Comparison of ENCODE assay signal across 8 mouse cellular contexts in the genomic region with DNA sequence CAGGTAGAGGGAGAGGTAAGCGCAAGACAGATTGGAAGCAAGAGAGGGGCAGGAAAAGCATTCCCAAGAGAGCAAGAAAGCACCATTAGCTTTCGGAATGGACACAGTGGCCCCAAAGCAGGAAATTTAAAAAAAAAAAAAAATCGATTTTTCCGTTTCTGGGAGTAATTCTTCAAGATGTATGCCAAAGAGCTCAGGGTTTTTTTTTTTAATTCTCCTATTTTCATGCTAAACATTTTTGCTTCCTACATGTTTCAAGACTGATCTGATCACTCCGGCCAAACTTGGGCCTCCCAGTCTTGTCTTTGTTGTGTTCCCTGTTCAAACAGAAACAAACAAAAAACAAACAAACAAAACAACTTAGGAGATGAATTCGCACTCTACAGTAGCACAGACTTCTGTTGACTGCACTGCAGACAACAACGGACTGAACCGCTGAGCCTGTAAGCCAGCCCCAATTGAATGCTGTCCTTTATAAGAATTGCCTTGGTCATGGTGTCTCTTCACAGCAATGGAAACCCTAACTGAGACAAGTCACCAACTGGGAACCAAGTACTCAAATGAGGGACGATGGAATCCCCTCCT. TPM values are rescaled to one million over a fixed set of nuclear protein-coding genes. Genes with fewer than 3 reads are reported as not detected.
DNase-seq lines count a peak whose midpoint lies in the region; ATAC-seq and TF ChIP-seq lines count a peak whose summit lies in the region.

No protein-coding gene starts in this region.

- no peaks in the 10 kb centered on the region for H3K27me3 ChIP-seq in embryonic facial prominence, embryonic 11.5 days (ENCODE audit: control insufficient read depth, insufficient read depth, low read length)
- no peaks in the 10 kb centered on the region for H3K27me3 ChIP-seq in intestine, embryonic 14.5 days (replicated peaks; ENCODE audit: control insufficient read depth, insufficient read depth, low read length)
- no peaks in the 10 kb centered on the region for H3K27me3 ChIP-seq in neural tube, embryonic 12.5 days (replicated peaks)

- ATAC-seq in embryonic facial prominence, embryonic 11.5 days (replicated peaks; ENCODE audit: insufficient number of reproducible peaks, low FRiP score, low TSS enrichment, low read depth) = no peak
- ATAC-seq in intestine, embryonic 14.5 days (replicated peaks; ENCODE audit: low FRiP score, low TSS enrichment, low read depth) = no peak
- ATAC-seq in neural tube, embryonic 12.5 days (ENCODE audit: low FRiP score, low read depth) = no peak
- ATAC-seq in inflammation-experienced regulatory T-cells, adult 6 months = no peak

- H3K9me3 ChIP-seq in embryonic facial prominence, embryonic 11.5 days (replicated peaks; ENCODE audit: control insufficient read depth, low read length) = no peaks in the 10 kb centered on the region
- H3K9me3 ChIP-seq in intestine, embryonic 14.5 days (ENCODE audit: control insufficient read depth, low read length) = no peaks in the 10 kb centered on the region
- H3K9me3 ChIP-seq in neural tube, embryonic 12.5 days = no peaks in the 10 kb centered on the region

- 35% methylated on average over 9 of the region's 9 CpGs for WGBS in lung, adult 2 months
- WGBS in embryonic facial prominence, embryonic 11.5 days = 42% methylated on average over 9 of the region's 9 CpGs
- 44% methylated on average over 9 of the region's 9 CpGs for WGBS in intestine, embryonic 14.5 days
- 45% methylated on average over 9 of the region's 9 CpGs for WGBS in neural tube, embryonic 12.5 days

- H3K4me3 ChIP-seq in lung, adult 2 months (replicated peaks; ENCODE audit: extremely low read depth, low read depth, low read length) = peak overlapping the region; percentile 70
- peak overlapping the region; percentile 76 for H3K4me3 ChIP-seq in embryonic facial prominence, embryonic 11.5 days (ENCODE audit: low read depth, low read length)
- peak overlapping the region; percentile 63 for H3K4me3 ChIP-seq in intestine, embryonic 14.5 days (ENCODE audit: low read depth, low read length)
- peak overlapping the region; percentile 80 for H3K4me3 ChIP-seq in neural tube, embryonic 12.5 days

- peak overlapping the region; percentile 73 for H3K9ac ChIP-seq in embryonic facial prominence, embryonic 11.5 days (replicated peaks; ENCODE audit: low read length)
- peak overlapping the region; percentile 63 for H3K9ac ChIP-seq in intestine, embryonic 14.5 days (ENCODE audit: low read length)
- H3K9ac ChIP-seq in neural tube, embryonic 12.5 days = peak overlapping the region; percentile 61

- no peak for DNase-seq in lung, adult 2 months
- DNase-seq in lung, adult 18-20 months = no peak
- DNase-seq in embryonic facial prominence, embryonic 11.5 days (ENCODE audit: low spot score) = no peak
- DNase-seq in intestine, embryonic 14.5 days (ENCODE audit: low spot score) = no peak
- DNase-seq in right cerebral cortex, adult 18-20 months = no peak
- no peak for DNase-seq in left cerebral cortex, adult 11 months (ENCODE audit: low spot score)

- H3K36me3 ChIP-seq in embryonic facial prominence, embryonic 11.5 days (replicated peaks; ENCODE audit: control insufficient read depth, insufficient read depth, low read depth, low read length) = no peaks in the 10 kb centered on the region
- peaks cover under 1% of the 10 kb centered on the region; the same call in 1 of the 2 replicates for H3K36me3 ChIP-seq in intestine, embryonic 14.5 days (ENCODE audit: control insufficient read depth, insufficient read depth, low read length)
- H3K36me3 ChIP-seq in neural tube, embryonic 12.5 days = no peaks in the 10 kb centered on the region

- peak overlapping the region; percentile 67 for H3K4me2 ChIP-seq in embryonic facial prominence, embryonic 11.5 days (ENCODE audit: low read depth, low read length)
- peak overlapping the region; percentile 85 for H3K4me2 ChIP-seq in intestine, embryonic 14.5 days (ENCODE audit: low read length)
- peak overlapping the region; percentile 71 for H3K4me2 ChIP-seq in neural tube, embryonic 12.5 days (replicated peaks)

- H3K4me1 ChIP-seq in lung, adult 2 months (ENCODE audit: control insufficient read depth, insufficient read depth, low read length) = no peaks in the 10 kb centered on the region
- no peaks in the 10 kb centered on the region for H3K4me1 ChIP-seq in embryonic facial prominence, embryonic 11.5 days (ENCODE audit: control insufficient read depth, insufficient read depth, low read length)
- peaks cover 3% of the 10 kb centered on the region; the same call in 1 of the 2 replicates for H3K4me1 ChIP-seq in intestine, embryonic 14.5 days (replicated peaks; ENCODE audit: control insufficient read depth, insufficient read depth, low read length)
- H3K4me1 ChIP-seq in neural tube, embryonic 12.5 days = peaks cover 6% of the 10 kb centered on the region

- no peak for TF ChIP-seq POLR2A in lung, adult 2 months (IDR thresholded peaks at IDR 0.05; ENCODE audit: borderline replicate concordance, extremely low read depth, low read depth, low read length)

- no peak for TF ChIP-seq CTCF in lung, adult 2 months (IDR thresholded peaks at IDR 0.05; ENCODE audit: insufficient read depth, low read length)

- 0 out of 2 replicates have a peak overlapping the region, but pooled peaks have one; percentile 4 for H3K27ac ChIP-seq in embryonic facial prominence, embryonic 11.5 days (replicated peaks; ENCODE audit: low read depth, low read length)
- peak overlapping the region; percentile 77 for H3K27ac ChIP-seq in intestine, embryonic 14.5 days (ENCODE audit: low read depth)
- no peak overlapping the region for H3K27ac ChIP-seq in neural tube, embryonic 12.5 days

RNA-seq across cellular contexts. Expression of a gene that starts 0.7 kb away (rescaled TPM):
- polyA plus RNA-seq in lung, adult 2 months (2012; rRNA removed) = 7.8 and 9.8 TPM in 2 replicates
- 2.1 and 2.9 TPM in 2 replicates for polyA plus RNA-seq in embryonic facial prominence, embryonic 11.5 days (2014; fragmentation: Nextera tagmentation; extraction: Ambion mirVana)
- polyA plus RNA-seq in intestine, embryonic 14.5 days (2014; fragmentation: Nextera tagmentation; extraction: Ambion mirVana) = 8.9 and 9.2 TPM in 2 replicates
- 3.4 and 4.4 TPM in 2 replicates for polyA plus RNA-seq in neural tube, embryonic 12.5 days (2016; fragmentation: Nextera tagmentation; extraction: Ambion mirVana)
- 10 to 100 TPM; 33.4 to 36.6 (median 35.7) TPM for polyA plus RNA-seq in inflammation-experienced regulatory T-cells, adult 6 months (2017; shearing (Covaris generic))

RNA-seq across cellular contexts. Expression of a gene that starts 0.8 kb away (rescaled TPM):
- polyA plus RNA-seq in lung, adult 2 months (2012; rRNA removed) = 1.7 and 2.2 TPM in 2 replicates
- polyA plus RNA-seq in embryonic facial prominence, embryonic 11.5 days (2014; fragmentation: Nextera tagmentation; extraction: Ambion mirVana) = 11.5 and 12.0 TPM in 2 replicates
- 10.1 and 11.2 TPM in 2 replicates for polyA plus RNA-seq in intestine, embryonic 14.5 days (2014; fragmentation: Nextera tagmentation; extraction: Ambion mirVana)
- 9.7 and 11.1 TPM in 2 replicates for polyA plus RNA-seq in neural tube, embryonic 12.5 days (2016; fragmentation: Nextera tagmentation; extraction: Ambion mirVana)
- polyA plus RNA-seq in inflammation-experienced regulatory T-cells, adult 6 months (2017; shearing (Covaris generic)) = 10 to 100 TPM in 1 of 3 experiments, 1 to 10 TPM in 2; 6.7 to 10.6 (median 9.8) TPM

RNA-seq across cellular contexts. Expression of a gene that starts 45.5 kb away (rescaled TPM):
- 20.7 and 30.9 TPM in 2 replicates for polyA plus RNA-seq in lung, adult 2 months (2012; rRNA removed)
- polyA plus RNA-seq in embryonic facial prominence, embryonic 11.5 days (2014; fragmentation: Nextera tagmentation; extraction: Ambion mirVana) = 79.8 and 80.3 TPM in 2 replicates
- polyA plus RNA-seq in intestine, embryonic 14.5 days (2014; fragmentation: Nextera tagmentation; extraction: Ambion mirVana) = 97.9 and 101 TPM in 2 replicates
- polyA plus RNA-seq in neural tube, embryonic 12.5 days (2016; fragmentation: Nextera tagmentation; extraction: Ambion mirVana) = 95.7 and 97.7 TPM in 2 replicates
- polyA plus RNA-seq in inflammation-experienced regulatory T-cells, adult 6 months (2017; shearing (Covaris generic)) = 10 to 100 TPM; 55.1 to 60.8 (median 58.3) TPM
